Mouse (Mus musculus) embryo, embryonic 10 days (tissue): ENCODE data around the gene Il16.

Experiments
- DNase-seq: peaks from one replicate; pipeline ENCODE4 v3.0.0-alpha.2; 2015; ENCODE audit warnings: low spot score

Il16 gene

GRCm38 (mm10) chr7:83745413-83746106 is at the start of gene Il16:
Il16 (minus strand) TSS chr7:83745726.
- DNase-seq: no peak

GRCm38 (mm10) chr7:83794705-83795104 is 49.2 kb upstream of the Il16 start, which contains the start of gene Cfap161:
Cfap161 (minus strand) TSS chr7:83794880.
- DNase-seq: peak; percentile 99

GRCm38 (mm10) chr7:83794006-83794683 is 48.6 kb upstream of the Il16 start:
- DNase-seq: no peak

GRCm38 (mm10) chr7:83780881-83781280 is 35.4 kb upstream of the Il16 start:
- DNase-seq: no peak

- no peak for DNase-seq
Observed at GRCm38 (mm10) chr7:83780026-83780425, 34.5 kb upstream of the Il16 start.

- no peak for DNase-seq
Observed at GRCm38 (mm10) chr7:83779028-83779427, 33.5 kb upstream of the Il16 start.

GRCm38 (mm10) chr7:83778516-83778915 is 33.0 kb upstream of the Il16 start:
- no peak for DNase-seq

- DNase-seq: peak; percentile 64
Observed at GRCm38 (mm10) chr7:83774721-83775120, 29.2 kb upstream of the Il16 start.

- DNase-seq: no peak
Observed at GRCm38 (mm10) chr7:83763674-83764073, 18.1 kb upstream of the Il16 start.

- no peak for DNase-seq
Observed at GRCm38 (mm10) chr7:83762336-83762735, 16.8 kb upstream of the Il16 start.

GRCm38 (mm10) chr7:83751055-83751454 is 5.5 kb upstream of the Il16 start:
- no peak for DNase-seq

- DNase-seq: no peak
Observed at GRCm38 (mm10) chr7:83748405-83748804, 2.9 kb upstream of the Il16 start.

GRCm38 (mm10) chr7:83746107-83746687 is 671 bp upstream of the Il16 start:
- peak; percentile 16 for DNase-seq

- no peak for DNase-seq
Observed at GRCm38 (mm10) chr7:83745065-83745412, 487 bp downstream of the Il16 start.

GRCm38 (mm10) chr7:83744250-83744649 is 1.3 kb downstream of the Il16 start:
- DNase-seq: no peak

GRCm38 (mm10) chr7:83742690-83743089 is 2.8 kb downstream of the Il16 start:
- DNase-seq: no peak

GRCm38 (mm10) chr7:83742026-83742425 is 3.5 kb downstream of the Il16 start:
- no peak for DNase-seq

GRCm38 (mm10) chr7:83739680-83740310 is 5.7 kb downstream of the Il16 start:
- DNase-seq: peak; percentile 45

- no peak for DNase-seq
Observed at GRCm38 (mm10) chr7:83738623-83739462, 6.7 kb downstream of the Il16 start.

- DNase-seq: no peak
Observed at GRCm38 (mm10) chr7:83737914-83738490, 7.5 kb downstream of the Il16 start.

- no peak for DNase-seq
Observed at GRCm38 (mm10) chr7:83736341-83737115, 9.0 kb downstream of the Il16 start.
